Mouse (Mus musculus) gastrocnemius, postnatal 10 days (tissue): ENCODE data around the gene Cuta. TPM values are rescaled to one million over a fixed set of nuclear protein-coding genes. Genes with fewer than 3 reads are reported as not detected.
"Not testable (repeated sequence)": the region's sequence is repeated elsewhere in the genome, so short reads cannot be mapped to it uniquely, and the experiment has no call there.

ENCODE experiments used
- DNase-seq: peaks from one replicate; pipeline ENCODE4 v3.0.0; 2021; ENCODE audit warnings: mixed read lengths
- total RNA-seq, 2 experiments: library from RNA; stranded (reverse); gene quantifications; 2 replicates each; pipeline ENCODE4 v1.2.3; 2021

Cuta gene
- total RNA-seq, 2 experiments from 2014 or later: 87.9 to 91.1 TPM

DNA sequence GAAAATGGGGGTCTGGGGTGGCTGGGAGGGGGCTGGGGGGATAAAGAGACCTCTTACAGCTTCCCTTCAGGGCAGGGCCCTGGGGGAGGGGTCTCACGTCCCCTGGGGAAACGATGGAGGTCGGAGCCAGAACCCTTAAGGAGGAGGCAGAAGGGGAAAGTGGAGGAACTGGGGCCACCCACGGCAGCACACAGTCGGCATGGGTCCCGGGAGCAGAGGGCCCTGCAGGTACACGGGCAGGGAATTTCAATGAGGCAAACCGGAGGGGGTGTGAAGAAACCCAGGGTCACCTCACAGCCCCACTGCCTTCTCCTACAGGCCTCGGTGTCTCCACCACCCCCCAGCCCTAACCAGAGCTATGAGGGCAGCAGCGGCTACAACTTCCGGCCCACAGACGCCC lies 2.9 kb downstream of the Cuta start:
- DNase-seq: no peak

- DNase-seq: no peak
Measured at GRCm38 (mm10) chr17:26935027-26935426, 4.3 kb downstream of the Cuta start.

- DNase-seq: no peak
Measured at GRCm38 (mm10) chr17:26933885-26934827, 5.2 kb downstream of the Cuta start.

GRCm38 (mm10) chr17:26933419-26933818 lies 6.0 kb downstream of the Cuta start:
- DNase-seq: no peak

- peak; percentile 99 for DNase-seq
Measured at GRCm38 (mm10) chr17:26932839-26933398, 6.5 kb downstream of the Cuta start, which contains the start of gene Phf1. Phf1 (plus strand) TSS chr17:26933052.

- peak; percentile 52 for DNase-seq
Measured at GRCm38 (mm10) chr17:26931795-26932194, 7.6 kb downstream of the Cuta start.

DNA sequence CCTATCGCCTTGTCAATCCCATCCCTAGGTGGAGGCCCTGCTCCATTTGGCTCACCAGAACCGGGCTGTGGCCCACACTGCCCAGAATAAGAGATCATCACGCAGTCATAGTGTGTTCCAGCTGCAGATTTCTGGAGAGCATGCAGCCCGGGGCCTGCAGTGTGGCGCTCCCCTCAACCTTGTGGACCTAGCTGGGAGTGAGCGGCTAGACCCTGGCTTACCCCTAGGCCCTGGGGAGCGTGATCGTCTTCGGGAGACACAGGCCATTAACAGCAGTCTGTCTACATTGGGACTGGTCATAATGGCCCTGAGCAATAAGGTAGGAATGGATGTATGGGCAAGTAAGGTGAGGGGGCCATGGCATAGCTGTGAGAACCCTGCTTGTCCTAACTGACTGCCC lies 14.0 kb downstream of the Cuta start:
- DNase-seq: not testable (repeated sequence)

DNA sequence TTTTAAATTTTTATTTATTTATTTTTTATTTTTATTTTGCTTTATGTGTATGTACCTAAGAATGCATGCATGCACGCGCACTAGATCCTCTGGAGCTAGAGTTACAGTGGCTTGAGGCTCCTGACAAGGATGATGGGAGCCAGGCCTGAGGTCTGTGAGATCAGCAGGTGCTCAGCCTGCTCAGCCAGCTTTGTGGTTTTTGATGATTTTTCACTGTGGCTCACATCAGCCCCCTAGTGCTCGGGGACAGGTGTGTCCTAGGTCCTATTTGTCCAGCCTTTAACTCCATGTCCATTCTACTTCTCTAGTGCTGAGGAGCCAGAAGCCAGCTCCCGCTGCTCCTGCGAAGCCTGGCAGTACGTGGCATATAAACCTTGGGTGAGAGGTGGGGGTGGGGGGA lies 17.0 kb downstream of the Cuta start:
- not testable (repeated sequence) for DNase-seq

DNA sequence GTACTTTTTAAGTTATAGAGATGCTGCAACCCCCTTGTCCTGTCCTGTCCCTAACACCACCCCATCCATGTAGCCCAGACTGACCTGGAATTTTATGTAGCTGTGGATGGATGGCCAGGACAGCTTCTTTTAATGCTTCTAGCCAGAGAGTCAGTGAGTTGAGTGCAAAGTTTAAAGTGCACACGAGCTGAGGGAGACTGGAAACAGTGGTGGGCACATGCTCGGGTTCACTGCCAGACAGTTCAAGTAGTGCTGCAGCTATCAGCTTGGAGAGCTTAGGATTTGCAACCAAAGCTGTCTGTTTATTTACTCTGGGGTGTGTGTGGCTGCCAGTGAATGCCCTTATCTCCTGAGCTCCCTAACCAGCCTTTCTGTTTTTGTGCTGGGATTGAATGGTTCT lies 19.9 kb downstream of the Cuta start:
- not testable (repeated sequence) for DNase-seq

GRCm38 (mm10) chr17:26918343-26918742 lies 21.0 kb downstream of the Cuta start:
- DNase-seq: no peak

DNA sequence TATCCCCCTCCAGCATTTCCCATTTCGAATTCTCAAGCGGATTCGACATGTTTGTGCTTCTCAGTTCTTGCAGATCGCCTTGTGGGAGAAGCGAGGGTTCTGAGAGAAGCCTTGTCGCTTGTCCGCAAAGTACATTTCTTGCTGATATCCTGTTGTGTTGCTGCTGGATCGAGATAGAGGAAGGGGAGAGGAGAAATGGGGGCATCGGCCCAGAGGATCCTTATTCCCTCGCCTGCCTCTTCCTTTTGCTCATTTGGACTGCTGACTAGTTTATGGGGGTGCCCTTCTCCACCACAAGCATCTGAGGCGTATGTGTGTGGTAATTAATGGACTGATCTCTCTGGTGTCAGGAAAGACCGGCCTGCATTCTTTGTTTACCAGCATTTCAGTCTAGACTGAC lies 21.8 kb downstream of the Cuta start:
- not testable (repeated sequence) for DNase-seq

DNA sequence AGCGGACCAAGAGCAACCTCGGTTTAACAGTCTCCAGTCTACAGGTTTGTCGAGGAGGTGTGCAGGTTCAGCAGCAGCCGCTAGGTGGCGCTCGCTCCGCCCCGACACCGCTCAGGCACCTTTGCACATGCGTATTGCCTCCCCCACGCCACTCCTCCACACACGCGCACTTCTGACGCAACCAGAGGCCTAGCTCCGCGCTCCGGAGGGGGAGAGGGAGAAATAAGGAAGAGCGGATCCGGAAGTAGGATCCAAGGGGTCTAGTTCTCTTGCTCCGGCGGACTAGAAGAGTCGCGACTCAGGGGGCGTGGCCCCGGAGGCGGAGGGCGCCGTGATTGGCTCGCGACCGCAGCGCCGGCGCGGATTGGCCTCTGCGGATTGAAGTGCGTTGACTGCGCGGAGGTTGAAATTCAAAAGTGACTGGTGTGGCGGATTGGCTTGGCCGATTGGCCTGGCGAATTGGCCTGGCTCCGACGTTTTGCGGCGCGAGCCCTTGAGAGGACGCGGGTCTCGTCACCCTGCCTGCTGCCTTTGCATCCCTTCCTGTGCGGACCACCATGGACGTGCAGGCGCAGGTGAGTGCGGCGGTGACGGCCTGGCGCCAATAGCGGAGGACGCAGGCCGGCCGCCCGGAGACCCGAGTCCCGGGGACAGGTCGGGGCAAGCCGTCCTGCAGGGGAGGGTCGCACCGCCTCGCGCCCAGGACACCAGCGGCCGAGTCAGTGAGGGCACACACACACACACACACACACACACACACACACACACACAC lies 22.5 kb downstream of the Cuta start, which contains the start of gene Kifc5b:
Gene Kifc5b, plus strand, starts transcription at position 381 of the 772 bp plus-strand sequence.
- peak; percentile 99 for DNase-seq

- DNase-seq: no peak
Measured at GRCm38 (mm10) chr17:26915248-26915647, 24.1 kb downstream of the Cuta start.

DNA sequence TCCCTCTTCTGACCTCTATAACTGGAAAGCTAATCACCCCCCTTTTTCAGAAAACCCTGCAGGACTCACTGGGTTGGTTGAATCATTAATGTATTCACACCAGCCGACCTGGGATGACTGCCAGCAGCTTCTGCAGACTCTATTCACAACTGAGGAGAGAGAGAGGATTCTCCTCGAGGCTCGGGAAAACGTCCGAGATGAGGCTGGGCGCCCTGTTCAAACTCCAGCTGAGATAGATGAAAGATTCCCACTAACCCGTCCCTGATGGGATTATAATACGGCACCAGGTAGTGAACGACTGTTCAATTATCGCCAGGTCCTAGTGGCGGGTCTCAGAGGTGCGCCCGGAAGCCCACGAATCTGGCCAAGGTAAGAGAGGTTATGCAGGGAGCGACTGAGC lies 31.9 kb downstream of the Cuta start:
- not testable (repeated sequence) for DNase-seq

GRCm38 (mm10) chr17:26904320-26904719 lies 35.0 kb downstream of the Cuta start:
- DNase-seq: no peak

GRCm38 (mm10) chr17:26900916-26901315 lies 38.5 kb downstream of the Cuta start:
- no peak for DNase-seq

- peak; percentile 81 for DNase-seq
Measured at GRCm38 (mm10) chr17:26895578-26895977, 43.8 kb downstream of the Cuta start.

GRCm38 (mm10) chr17:26894342-26894741 lies 45.0 kb downstream of the Cuta start:
- DNase-seq: no peak

DNA sequence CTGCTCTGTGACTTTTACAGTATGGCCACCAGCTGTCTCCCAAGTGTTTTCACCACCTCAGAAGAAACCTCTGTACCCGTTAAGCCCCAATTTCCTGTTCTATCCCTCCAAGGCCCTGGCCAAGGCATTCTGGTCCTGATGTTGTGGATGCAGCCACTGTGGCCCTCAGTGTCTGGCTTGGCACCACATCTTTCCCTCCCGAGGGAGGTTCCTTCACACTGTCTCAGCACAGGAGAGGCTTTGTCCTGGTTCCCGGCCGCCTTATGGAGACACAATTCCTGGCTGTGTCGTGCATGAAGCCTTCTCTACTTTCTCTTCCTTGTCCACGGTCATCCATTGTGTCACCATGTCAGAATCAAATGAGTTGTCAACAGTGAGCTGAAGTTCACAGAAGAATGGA lies 45.9 kb downstream of the Cuta start:
- DNase-seq: no peak

GRCm38 (mm10) chr17:26892635-26893375 lies 46.6 kb downstream of the Cuta start:
- no peak for DNase-seq

DNA sequence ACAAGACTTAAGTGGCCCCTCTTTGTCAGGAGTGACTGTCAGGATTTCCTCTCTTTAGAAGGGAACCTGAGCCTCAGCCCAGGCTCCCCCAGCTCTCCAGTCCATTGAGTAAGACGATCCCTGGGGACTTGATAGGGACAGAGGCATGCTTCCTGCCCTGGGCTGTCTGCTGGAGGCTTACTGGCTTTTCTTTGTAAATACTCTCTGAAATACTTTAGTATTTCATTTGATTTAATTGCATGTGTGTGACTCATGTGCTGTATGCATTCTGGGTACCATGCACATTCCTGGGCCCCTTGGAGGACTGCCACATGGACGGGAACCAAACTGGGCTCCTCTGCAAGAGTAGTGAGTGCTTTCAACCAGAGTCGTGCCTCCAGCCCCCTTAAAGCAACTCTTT lies 51.4 kb downstream of the Cuta start:
- DNase-seq: no peak
